In genomic region chr10:117683734-117684037, GRCm38 (mm10) we compare ENCODE assay signal across 23 mouse cellular contexts. TPM values are rescaled to one million over a fixed set of nuclear protein-coding genes. Genes with fewer than 3 reads are reported as not detected.
DNase-seq lines count a peak whose midpoint lies in the region; ATAC-seq and TF ChIP-seq lines count a peak whose summit lies in the region.
"Had no signal": no experiment of that assay in that cellular context is flagged by ENCODE, and none has a peak within 500 bp of the region (broad histone marks: within the 10 kb centered on the region; RNA-seq: fewer than 3 reads in every experiment).

No protein-coding gene starts in this region.

- no peaks in the 10 kb centered on the region for H3K9me3 ChIP-seq in limb, embryonic 13.5 days
- no peaks in the 10 kb centered on the region for H3K9me3 ChIP-seq in limb, embryonic 10.5 days (replicated peaks)
- no peaks in the 10 kb centered on the region for H3K9me3 ChIP-seq in E14TG2a.4 (ENCODE audit: low read length)
- H3K9me3 ChIP-seq: G1E had no signal

- H3K36me3 ChIP-seq in limb, embryonic 13.5 days = peaks cover 9% of the 10 kb centered on the region
- H3K36me3 ChIP-seq in limb, embryonic 10.5 days = peaks cover 57% of the 10 kb centered on the region
- peaks cover 10% of the 10 kb centered on the region; the same call in 1 of the 2 replicates for H3K36me3 ChIP-seq in E14TG2a.4 (ENCODE audit: insufficient read depth, low read length)

- no peak overlapping the region for H3K4me3 ChIP-seq in limb, embryonic 13.5 days
- H3K4me3 ChIP-seq in limb, embryonic 10.5 days = no peak overlapping the region
- peak overlapping the region; percentile 30; the same call in 1 of the 2 replicates for H3K4me3 ChIP-seq in E14TG2a.4 (replicated peaks; ENCODE audit: low read length)

- peak overlapping the region; percentile 34; the same call in 1 of the 2 replicates for H3K4me2 ChIP-seq in limb, embryonic 13.5 days (replicated peaks)

- H3K27ac ChIP-seq in limb, embryonic 13.5 days = no peak overlapping the region
- H3K27ac ChIP-seq in limb, embryonic 10.5 days = no peak overlapping the region

- ATAC-seq in limb, embryonic 13.5 days (ENCODE audit: low FRiP score, low read depth) = no peak
- ATAC-seq: activated CD4-positive, CD25-positive, alpha-beta regulatory T cell, adult 4 months; CD4-positive, CD25-positive, alpha-beta regulatory T cell, adult 4 months; Patski had no signal

- H3K27me3 ChIP-seq in limb, embryonic 13.5 days = no peaks in the 10 kb centered on the region
- H3K27me3 ChIP-seq in limb, embryonic 10.5 days (ENCODE audit: low read depth, poor library complexity, severe bottlenecking) = no peaks in the 10 kb centered on the region
- H3K27me3 ChIP-seq in E14TG2a.4 (ENCODE audit: insufficient read depth, low read length) = peaks cover 32% of the 10 kb centered on the region
- H3K27me3 ChIP-seq: CH12.LX, Patski had no signal

- peaks cover 3% of the 10 kb centered on the region; the same call in 1 of the 2 replicates for H3K4me1 ChIP-seq in limb, embryonic 13.5 days
- peaks cover 5% of the 10 kb centered on the region; the same call in 1 of the 2 replicates for H3K4me1 ChIP-seq in limb, embryonic 10.5 days
- peaks cover 22% of the 10 kb centered on the region for H3K4me1 ChIP-seq in E14TG2a.4 (replicated peaks; ENCODE audit: low read depth, low read length)

- 90% methylated on average over 9 of the region's 9 CpGs for WGBS in limb, embryonic 13.5 days
- WGBS in limb, embryonic 10.5 days = 92% methylated on average over 9 of the region's 9 CpGs

- TF ChIP-seq CTCF in E14TG2a.4 (conservative IDR thresholded peaks at IDR 0.05; ENCODE audit: low read length) = no peak

- H3K9ac ChIP-seq in limb, embryonic 13.5 days = no peak overlapping the region

- DNase-seq in limb, embryonic 10.5 days (ENCODE audit: low spot score) = no peak
- DNase-seq in 3T3-L1 (ENCODE audit: low read depth, low spot score) = peak; percentile 93
- no peak for DNase-seq in urinary bladder, adult 18-20 months (ENCODE audit: low spot score in 2 of 2)
- no peak for DNase-seq in embryo, embryonic 11 days
- DNase-seq: adrenal gland, adult 2 months; adrenal gland, adult 8-10 months; adrenal gland, postnatal 10 days; adrenal gland, postnatal 14 days; adrenal gland, postnatal 25 days; adrenal gland, postnatal 36 days; B cell, adult 2 months; cerebellum, adult 11 months; cerebellum, adult 11-12 months; cerebellum, adult 18-20 months; cerebellum, adult 2 months; cerebellum, adult 8-10 months had no signal

RNA-seq across cellular contexts. Expression of gene Mdm2, which starts 26.9 kb away (rescaled TPM):
- polyA plus RNA-seq in limb, embryonic 13.5 days (2015; fragmentation: Nextera tagmentation; extraction: Ambion mirVana) = 47.3 and 49.5 TPM in 2 replicates
- 56.3 and 62.4 TPM in 2 replicates for polyA plus RNA-seq in limb, embryonic 10.5 days (2016; fragmentation: Nextera tagmentation; extraction: Ambion mirVana)

RNA-seq across cellular contexts. Expression of gene Cpm, which starts 54.4 kb away (rescaled TPM):
- polyA plus RNA-seq in limb, embryonic 13.5 days (2015; fragmentation: Nextera tagmentation; extraction: Ambion mirVana) = 40.5 and 42.8 TPM in 2 replicates
- 22.5 and 31.5 TPM in 2 replicates for polyA plus RNA-seq in limb, embryonic 10.5 days (2016; fragmentation: Nextera tagmentation; extraction: Ambion mirVana)
- polyA plus RNA-seq: G1E had no signal
